Mouse (Mus musculus): Measurements from ENCODE around the gene Dact1. TPM values are rescaled to one million over a fixed set of nuclear protein-coding genes. Genes with fewer than 3 reads are reported as not detected.

Gene Dact1
- polyA plus RNA-seq, 1 experiment, result 13.1 TPM

GRCm38 (mm10) chr12:71290460-71290859, 19.2 kb upstream of the Dact1 start:
- H3K27ac ChIP-seq (ENCODE audit: insufficient read depth, low read length), result no peak overlapping the region
- no peaks in the 10 kb centered on the region for H3K4me1 ChIP-seq (ENCODE audit: control insufficient read depth, insufficient read depth, low read length)
- H3K4me3 ChIP-seq (ENCODE audit: insufficient read depth, low read length), result no peak overlapping the region
- TF ChIP-seq POLR2A (IDR thresholded peaks at IDR 0.05; ENCODE audit: low read depth, low read length) (no peak), CTCF (IDR thresholded peaks at IDR 0.05; ENCODE audit: borderline replicate concordance, insufficient read depth, low read length) (no peak)

GRCm38 (mm10) chr12:71293960-71294942, 15.4 kb upstream of the Dact1 start:
- H3K27ac ChIP-seq (ENCODE audit: insufficient read depth, low read length), result no peak overlapping the region
- H3K4me1 ChIP-seq (ENCODE audit: control insufficient read depth, insufficient read depth, low read length), result peaks cover 4% of the 10 kb centered on the region
- TF ChIP-seq POLR2A (IDR thresholded peaks at IDR 0.05; ENCODE audit: low read depth, low read length), result no peak
- TF ChIP-seq CTCF (IDR thresholded peaks at IDR 0.05; ENCODE audit: borderline replicate concordance, insufficient read depth, low read length), result no peak
- no peak overlapping the region for H3K4me3 ChIP-seq (ENCODE audit: insufficient read depth, low read length)

DNA sequence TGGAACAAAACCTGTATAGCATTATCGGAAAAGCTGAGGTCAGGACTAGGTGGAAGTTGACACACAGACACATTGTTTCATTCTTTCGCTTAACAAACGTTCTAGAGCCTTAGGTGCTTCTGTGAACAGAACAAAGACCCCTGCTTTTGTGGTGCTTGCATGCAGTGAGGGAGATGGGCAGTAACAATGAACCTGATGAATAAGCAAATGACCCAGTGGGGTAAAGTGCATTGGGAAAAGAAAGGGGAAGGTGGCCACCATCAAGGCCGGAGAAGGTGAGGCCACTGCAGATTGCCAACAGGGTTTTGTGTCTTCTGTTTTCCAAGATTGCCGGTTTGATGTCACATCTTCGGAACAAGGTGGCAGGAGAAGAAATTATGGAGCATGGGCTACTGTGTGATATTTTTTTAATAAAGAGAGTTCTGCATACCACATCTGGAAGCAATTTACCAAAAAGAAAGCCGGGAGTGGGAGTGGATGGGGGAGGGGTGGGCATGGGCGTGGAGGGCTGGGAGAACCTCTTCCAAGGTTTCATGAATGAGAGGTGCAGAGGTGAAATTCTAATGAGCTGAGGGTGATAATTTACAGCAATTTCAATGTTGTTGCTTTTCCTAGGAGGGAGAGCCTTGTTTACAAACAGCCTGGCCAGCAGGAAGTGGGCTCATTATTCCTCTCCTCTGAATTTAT, 12.7 kb upstream of the Dact1 start:
- H3K27ac ChIP-seq (ENCODE audit: insufficient read depth, low read length), result no peak overlapping the region
- peaks cover 4% of the 10 kb centered on the region for H3K4me1 ChIP-seq (ENCODE audit: control insufficient read depth, insufficient read depth, low read length)
- H3K4me3 ChIP-seq (ENCODE audit: insufficient read depth, low read length), result no peak overlapping the region
- TF ChIP-seq CTCF (IDR thresholded peaks at IDR 0.05; ENCODE audit: borderline replicate concordance, insufficient read depth, low read length) (no peak), POLR2A (IDR thresholded peaks at IDR 0.05; ENCODE audit: low read depth, low read length) (no peak)

DNA sequence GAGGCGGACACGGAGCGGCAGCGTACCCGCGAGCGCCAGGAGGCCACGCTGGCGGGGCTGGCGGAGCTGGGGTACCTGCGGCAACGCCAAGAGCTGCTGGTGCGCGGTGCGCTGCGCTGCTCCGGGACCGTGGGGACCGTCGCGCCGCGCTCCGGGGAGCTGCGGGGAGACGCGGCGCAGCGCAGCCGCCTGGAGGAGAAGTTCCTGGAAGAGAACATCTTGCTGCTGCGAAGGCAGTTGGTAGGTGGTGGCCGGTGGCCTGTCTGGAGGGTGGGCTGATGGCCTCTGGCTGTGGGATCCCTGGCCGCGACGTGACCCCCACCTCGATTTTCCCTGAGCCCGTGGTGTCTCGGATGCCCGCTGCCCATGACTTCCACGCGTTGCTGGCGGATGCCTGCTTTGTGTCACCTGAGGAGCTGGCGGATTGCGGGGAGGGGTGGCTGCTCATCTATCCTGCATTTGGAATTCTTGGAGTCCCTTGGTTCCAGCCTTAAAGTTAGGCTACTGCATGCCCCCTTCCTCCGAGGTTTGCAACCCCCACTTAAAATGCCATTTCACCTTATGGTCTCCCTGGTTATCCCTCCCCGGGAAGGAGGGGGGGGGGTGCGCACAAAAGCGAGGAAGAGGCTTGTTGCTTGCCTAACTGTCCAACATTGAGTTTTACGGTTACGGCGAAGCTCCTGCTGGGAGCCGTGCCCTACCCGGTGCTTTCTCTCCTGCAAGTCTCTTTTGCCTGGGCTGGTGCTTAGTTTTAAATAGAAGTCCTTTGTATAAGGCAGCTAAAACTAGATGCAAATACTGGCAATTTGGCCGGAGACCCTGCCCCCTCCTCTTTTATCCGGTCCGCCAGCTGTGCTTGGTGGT, 616 bp downstream of the Dact1 start:
- Histone ChIP-seq H3K4me3 (ENCODE audit: insufficient read depth, low read length) (peak overlapping the region; percentile 61), H3K27ac (ENCODE audit: insufficient read depth, low read length) (no peak overlapping the region), H3K4me1 (ENCODE audit: control insufficient read depth, insufficient read depth, low read length) (no peaks in the 10 kb centered on the region; the same call in 1 of the 2 replicates)
- TF ChIP-seq POLR2A (IDR thresholded peaks at IDR 0.05; ENCODE audit: low read depth, low read length) (no peak), CTCF (IDR thresholded peaks at IDR 0.05; ENCODE audit: borderline replicate concordance, insufficient read depth, low read length) (no peak)

GRCm38 (mm10) chr12:71311237-71311887, 1.7 kb downstream of the Dact1 start:
- TF ChIP-seq POLR2A (IDR thresholded peaks at IDR 0.05; ENCODE audit: low read depth, low read length), result no peak
- peak; percentile 34; the same call in 1 of the 2 replicates for TF ChIP-seq CTCF (IDR thresholded peaks at IDR 0.05; ENCODE audit: borderline replicate concordance, insufficient read depth, low read length)
- no peak overlapping the region for H3K27ac ChIP-seq (ENCODE audit: insufficient read depth, low read length)
- no peaks in the 10 kb centered on the region; the same call in 1 of the 2 replicates for H3K4me1 ChIP-seq (ENCODE audit: control insufficient read depth, insufficient read depth, low read length)
- H3K4me3 ChIP-seq (ENCODE audit: insufficient read depth, low read length), result peak overlapping the region; percentile 61

GRCm38 (mm10) chr12:71318239-71318638, 8.6 kb downstream of the Dact1 start:
- H3K27ac ChIP-seq (ENCODE audit: insufficient read depth, low read length), result no peak overlapping the region

DNA sequence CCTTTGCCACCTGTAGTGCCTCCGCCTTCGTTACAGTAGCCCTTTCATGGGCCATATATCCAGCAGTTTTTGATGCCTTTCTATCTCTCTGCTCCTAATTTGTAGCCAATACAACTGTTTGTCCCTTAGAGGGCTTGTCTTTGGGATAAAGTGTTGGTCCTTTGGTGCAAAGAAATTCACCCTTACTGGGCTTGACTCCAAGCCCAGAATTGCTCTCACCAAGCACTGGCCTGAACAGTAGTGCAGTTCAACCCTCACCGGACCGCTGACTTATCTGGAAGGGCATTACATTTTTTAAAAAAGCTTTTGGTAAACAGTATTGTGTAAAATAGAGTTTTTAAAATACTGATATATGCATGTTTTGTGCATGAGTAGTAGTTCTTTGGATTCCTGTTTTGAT, 9.9 kb downstream of the Dact1 start:
- TF ChIP-seq POLR2A (IDR thresholded peaks at IDR 0.05; ENCODE audit: low read depth, low read length), result no peak
- TF ChIP-seq CTCF (IDR thresholded peaks at IDR 0.05; ENCODE audit: borderline replicate concordance, insufficient read depth, low read length), result no peak
- no peaks in the 10 kb centered on the region for H3K4me1 ChIP-seq (ENCODE audit: control insufficient read depth, insufficient read depth, low read length)
- no peak overlapping the region for H3K4me3 ChIP-seq (ENCODE audit: insufficient read depth, low read length)
- H3K27ac ChIP-seq (ENCODE audit: insufficient read depth, low read length), result no peak overlapping the region

More at GRCm38 (mm10) chr12:71318239-71318638, 8.6 kb downstream of the Dact1 start:
- H3K4me1 ChIP-seq (ENCODE audit: control insufficient read depth, insufficient read depth, low read length), result no peaks in the 10 kb centered on the region
- H3K4me3 ChIP-seq (ENCODE audit: insufficient read depth, low read length), result no peak overlapping the region
- no peak for TF ChIP-seq CTCF (IDR thresholded peaks at IDR 0.05; ENCODE audit: borderline replicate concordance, insufficient read depth, low read length)
- TF ChIP-seq POLR2A (IDR thresholded peaks at IDR 0.05; ENCODE audit: low read depth, low read length), result no peak

DNA sequence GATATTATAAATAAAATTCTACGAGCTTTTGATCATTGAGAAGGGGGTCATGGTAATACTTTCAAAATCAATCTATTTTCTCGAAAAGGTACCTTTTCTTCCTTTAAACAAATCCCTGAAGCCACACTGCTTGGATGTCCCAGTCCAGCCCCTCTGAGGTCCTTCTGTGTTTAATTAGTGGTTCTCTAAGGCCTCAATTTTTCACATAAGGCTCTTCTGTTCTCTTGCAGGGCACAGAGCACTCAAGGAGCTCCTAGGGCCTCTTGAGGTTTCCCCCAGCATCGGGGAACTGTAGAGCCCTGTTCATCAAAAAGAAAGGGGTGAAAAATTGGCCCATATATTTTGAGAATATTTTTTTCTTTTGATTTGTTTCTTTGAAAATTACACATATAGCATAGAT, 23.0 kb downstream of the Dact1 start:
- Histone ChIP-seq H3K27ac (ENCODE audit: insufficient read depth, low read length) (no peak overlapping the region), H3K4me1 (ENCODE audit: control insufficient read depth, insufficient read depth, low read length) (no peaks in the 10 kb centered on the region; the same call in 1 of the 2 replicates), H3K4me3 (ENCODE audit: insufficient read depth, low read length) (no peak overlapping the region)
- TF ChIP-seq CTCF (IDR thresholded peaks at IDR 0.05; ENCODE audit: borderline replicate concordance, insufficient read depth, low read length) (no peak), POLR2A (IDR thresholded peaks at IDR 0.05; ENCODE audit: low read depth, low read length) (no peak)

Measured in embryonic fibroblast, embryonic 13.5 days (primary cell).